Mouse (Mus musculus) bone marrow macrophage, adult 2 months (primary cell): ENCODE measurements around the gene Cog5. TPM values are rescaled to one million over a fixed set of nuclear protein-coding genes. Genes with fewer than 3 reads are reported as not detected.

Experiments used
- H3K27ac ChIP-seq: 2 replicates; pipeline ENCODE4 v1.5.1; 2012; ENCODE audit warnings: low read depth, low read length; ENCODE audit not compliant: insufficient read depth
- H3K4me1 ChIP-seq: 2 replicates; pipeline ENCODE4 v1.6.1; 2012; ENCODE audit warnings: low read length; ENCODE audit not compliant: control insufficient read depth, insufficient read depth
- H3K4me3 ChIP-seq: 2 replicates; pipeline ENCODE4 v1.5.1; 2012; ENCODE audit warnings: mild to moderate bottlenecking, low read length, moderate library complexity; ENCODE audit not compliant: insufficient read depth
- CTCF ChIP-seq: IDR thresholded peaks from 2 replicates; pipeline ENCODE4 v1.5.1; 2012; ENCODE audit warnings: low read depth, mild to moderate bottlenecking, low read length, moderate library complexity
- POLR2A ChIP-seq: IDR thresholded peaks from 2 replicates; pipeline ENCODE4 v1.6.1; 2012; ENCODE audit warnings: mild to moderate bottlenecking, low read depth, low read length, borderline replicate concordance
- polyA plus RNA-seq: library from polyadenylated mRNA; stranded (reverse); fragments of >200 nt; gene quantifications from 2 replicates; pipeline ENCODE4 v1.2.4, GENCODE M21; 2012; ENCODE audit not compliant: missing spikeins, insufficient read depth, insufficient read length

Cog5 gene
- polyA plus RNA-seq, 1 experiment: 36.5 TPM

GRCm38 (mm10) chr12:31967536-31967935 is 312.9 kb downstream of the Cog5 start:
- Histone ChIP-seq H3K4me3 (no peak overlapping the region), H3K4me1 (peaks cover 8% of the 10 kb centered on the region), H3K27ac (no peak overlapping the region)
- TF ChIP-seq CTCF (no peak), POLR2A (no peak)

GRCm38 (mm10) chr12:31969111-31969510 is 314.4 kb downstream of the Cog5 start:
- no peak overlapping the region for H3K4me3 ChIP-seq
- peaks cover 14% of the 10 kb centered on the region for H3K4me1 ChIP-seq
- no peak for TF ChIP-seq POLR2A
- TF ChIP-seq CTCF: no peak
- H3K27ac ChIP-seq: no peak overlapping the region

- TF ChIP-seq POLR2A: no peak
- TF ChIP-seq CTCF: no peak
- Histone ChIP-seq H3K27ac (no peak overlapping the region), H3K4me3 (no peak overlapping the region), H3K4me1 (peaks cover 14% of the 10 kb centered on the region)
Observed at GRCm38 (mm10) chr12:31971547-31971946, 316.9 kb downstream of the Cog5 start.

- Histone ChIP-seq H3K27ac (no peak overlapping the region), H3K4me1 (peaks cover 10% of the 10 kb centered on the region), H3K4me3 (no peak overlapping the region)
- TF ChIP-seq POLR2A (no peak), CTCF (no peak)
Observed at GRCm38 (mm10) chr12:31973473-31974172, 319.0 kb downstream of the Cog5 start.

GRCm38 (mm10) chr12:31976544-31976943 is 321.9 kb downstream of the Cog5 start:
- no peak overlapping the region for H3K27ac ChIP-seq
- H3K4me3 ChIP-seq: no peak overlapping the region
- TF ChIP-seq CTCF: no peak; the same call in 1 of the 2 replicates
- TF ChIP-seq POLR2A: no peak
- peaks cover 6% of the 10 kb centered on the region for H3K4me1 ChIP-seq

- H3K4me1 ChIP-seq: peaks cover 6% of the 10 kb centered on the region
- no peak for TF ChIP-seq CTCF
- TF ChIP-seq POLR2A: no peak
Observed at GRCm38 (mm10) chr12:31977613-31978195, 323.0 kb downstream of the Cog5 start.

GRCm38 (mm10) chr12:31983238-31983637 is 328.6 kb downstream of the Cog5 start:
- TF ChIP-seq CTCF: no peak
- TF ChIP-seq POLR2A: no peak
- H3K4me3 ChIP-seq: no peak overlapping the region
- no peak overlapping the region for H3K27ac ChIP-seq
- H3K4me1 ChIP-seq: peaks cover 2% of the 10 kb centered on the region

More at GRCm38 (mm10) chr12:31977613-31978195, 323.0 kb downstream of the Cog5 start:
- no peak overlapping the region for H3K27ac ChIP-seq
- no peak overlapping the region for H3K4me3 ChIP-seq

- Histone ChIP-seq H3K27ac (no peak overlapping the region), H3K4me3 (no peak overlapping the region), H3K4me1 (peaks cover 2% of the 10 kb centered on the region)
- TF ChIP-seq CTCF: no peak
- no peak for TF ChIP-seq POLR2A
Observed at GRCm38 (mm10) chr12:31983769-31984168, 329.1 kb downstream of the Cog5 start.

GRCm38 (mm10) chr12:31984206-31984605 is 329.5 kb downstream of the Cog5 start:
- H3K4me3 ChIP-seq: no peak overlapping the region

GRCm38 (mm10) chr12:31984664-31985063 is 330.0 kb downstream of the Cog5 start:
- no peak overlapping the region for H3K4me3 ChIP-seq

More at GRCm38 (mm10) chr12:31984206-31984605, 329.5 kb downstream of the Cog5 start:
- TF ChIP-seq CTCF: no peak
- TF ChIP-seq POLR2A: no peak
- H3K4me1 ChIP-seq: peaks cover 2% of the 10 kb centered on the region
- H3K27ac ChIP-seq: no peak overlapping the region

GRCm38 (mm10) chr12:31985738-31986137 is 331.1 kb downstream of the Cog5 start:
- Histone ChIP-seq H3K4me3 (no peak overlapping the region), H3K4me1 (peaks cover 2% of the 10 kb centered on the region), H3K27ac (no peak overlapping the region)
- no peak for TF ChIP-seq CTCF
- TF ChIP-seq POLR2A: no peak

More at GRCm38 (mm10) chr12:31984664-31985063, 330.0 kb downstream of the Cog5 start:
- no peak overlapping the region for H3K27ac ChIP-seq
- TF ChIP-seq POLR2A: no peak
- TF ChIP-seq CTCF: no peak
- peaks cover 2% of the 10 kb centered on the region for H3K4me1 ChIP-seq
